Mouse (Mus musculus): ENCODE results near the gene Cyp8b1. TPM values are rescaled to one million over a fixed set of nuclear protein-coding genes. Genes with fewer than 3 reads are reported as not detected.
A peak's percentile ranks its signal among the peaks of the same experiment; 100 is the strongest.

The Cyp8b1 gene
- polyA plus RNA-seq, 1 experiment from 2014 or later: 0.10 TPM

DNA sequence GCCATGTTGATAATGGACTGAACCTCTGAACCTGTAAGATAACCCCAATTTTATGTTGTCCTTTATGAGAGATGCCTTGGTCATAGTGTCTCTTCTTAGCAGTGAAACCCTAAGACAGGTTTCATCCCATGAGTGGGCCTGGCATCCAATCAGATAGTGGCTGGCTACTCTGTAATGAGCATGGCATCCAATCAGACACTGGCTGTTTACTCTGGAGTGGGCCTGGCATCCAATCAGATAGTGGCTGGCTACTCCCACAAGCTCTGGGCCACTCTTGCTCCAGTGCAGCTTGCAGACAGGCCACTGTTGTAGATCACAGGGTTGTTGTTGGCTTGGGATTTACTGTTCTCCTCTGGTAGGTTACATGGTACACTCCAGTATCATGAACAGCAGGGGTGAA lies 42.5 kb downstream of the Cyp8b1 start:
- TF ChIP-seq EP300 (IDR thresholded peaks at IDR 0.05) (no peak), CTCF (IDR thresholded peaks at IDR 0.05) (no peak)
- H3K4me1 ChIP-seq (ENCODE audit: insufficient read depth, low read depth, low read length): no peaks in the 10 kb centered on the region; the same call in 1 of the 2 replicates
- H3K27ac ChIP-seq (ENCODE audit: low read length): no peak overlapping the region
- H3K9me3 ChIP-seq (ENCODE audit: low read length): no peaks in the 10 kb centered on the region
- H3K4me2 ChIP-seq (replicated peaks; ENCODE audit: low read depth, low read length): no peak overlapping the region
- no peak overlapping the region for H3K4me3 ChIP-seq (ENCODE audit: low read depth, low read length)
- no peak for DNase-seq (ENCODE audit: low spot score)
- H3K27me3 ChIP-seq (replicated peaks; ENCODE audit: insufficient read depth, low read length): no peaks in the 10 kb centered on the region
- H3K9ac ChIP-seq (replicated peaks; ENCODE audit: low read depth): no peak overlapping the region
- ATAC-seq: no peak
- no peaks in the 10 kb centered on the region for H3K36me3 ChIP-seq (ENCODE audit: insufficient read depth, low read length)

GRCm38 (mm10) chr9:121872062-121872683 lies 43.9 kb downstream of the Cyp8b1 start:
- Histone ChIP-seq H3K36me3 (ENCODE audit: insufficient read depth, low read length) (no peaks in the 10 kb centered on the region), H3K27ac (ENCODE audit: low read length) (no peak overlapping the region), H3K9ac (replicated peaks; ENCODE audit: low read depth) (no peak overlapping the region), H3K9me3 (ENCODE audit: low read length) (no peaks in the 10 kb centered on the region), H3K4me1 (ENCODE audit: insufficient read depth, low read depth, low read length) (no peaks in the 10 kb centered on the region; the same call in 1 of the 2 replicates), H3K4me2 (replicated peaks; ENCODE audit: low read depth, low read length) (no peak overlapping the region), H3K27me3 (replicated peaks; ENCODE audit: insufficient read depth, low read length) (no peaks in the 10 kb centered on the region), H3K4me3 (ENCODE audit: low read depth, low read length) (no peak overlapping the region)
- ATAC-seq: no peak
- TF ChIP-seq EP300 (IDR thresholded peaks at IDR 0.05) (no peak), CTCF (IDR thresholded peaks at IDR 0.05) (no peak)
- no peak for DNase-seq (ENCODE audit: low spot score)
- 83% methylated on average over 2 of the region's 2 CpGs for WGBS

DNA sequence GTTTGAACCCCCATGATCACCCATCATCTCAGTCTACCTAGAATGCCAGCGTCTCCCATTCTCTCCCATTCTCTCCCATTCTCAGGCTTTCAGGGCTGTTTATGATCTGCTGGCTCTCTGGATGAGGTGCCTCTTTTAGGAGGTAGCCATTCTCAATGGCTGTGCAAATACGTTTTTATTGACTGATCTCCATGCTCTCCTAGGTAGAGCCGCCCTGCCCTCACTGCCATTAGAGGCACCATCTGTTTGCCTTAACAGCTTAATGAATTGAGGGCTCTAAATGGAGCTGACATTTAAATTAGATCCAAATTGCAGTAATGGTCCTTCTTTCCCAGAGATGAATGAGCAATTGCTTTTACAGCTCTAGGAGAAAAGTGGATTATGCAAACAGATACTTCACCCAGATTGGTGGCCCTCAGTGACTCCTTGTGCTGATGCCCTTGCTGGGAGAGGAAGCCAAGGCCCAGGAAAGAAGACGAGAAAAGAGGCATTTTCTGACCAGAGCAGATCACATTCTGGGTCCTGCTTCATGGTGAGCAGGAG lies 46.1 kb downstream of the Cyp8b1 start:
- Histone ChIP-seq H3K4me2 (replicated peaks; ENCODE audit: low read depth, low read length) (no peak overlapping the region), H3K4me1 (ENCODE audit: insufficient read depth, low read depth, low read length) (no peaks in the 10 kb centered on the region; the same call in 1 of the 2 replicates), H3K9me3 (ENCODE audit: low read length) (no peaks in the 10 kb centered on the region), H3K27ac (ENCODE audit: low read length) (no peak overlapping the region), H3K9ac (replicated peaks; ENCODE audit: low read depth) (no peak overlapping the region), H3K4me3 (ENCODE audit: low read depth, low read length) (no peak overlapping the region), H3K36me3 (ENCODE audit: insufficient read depth, low read length) (no peaks in the 10 kb centered on the region), H3K27me3 (replicated peaks; ENCODE audit: insufficient read depth, low read length) (no peaks in the 10 kb centered on the region)
- WGBS: 62% methylated on average over 4 of the region's 4 CpGs
- ATAC-seq: no peak
- TF ChIP-seq CTCF (IDR thresholded peaks at IDR 0.05) (no peak), EP300 (IDR thresholded peaks at IDR 0.05) (no peak)
- no peak for DNase-seq (ENCODE audit: low spot score)

- no peak for TF ChIP-seq CTCF (IDR thresholded peaks at IDR 0.05)
- no peak for TF ChIP-seq EP300 (IDR thresholded peaks at IDR 0.05)
- WGBS: 81% methylated on average over 5 of the region's 5 CpGs
- ATAC-seq: no peak
Observed at GRCm38 (mm10) chr9:121869432-121869831, 46.7 kb downstream of the Cyp8b1 start.

GRCm38 (mm10) chr9:121868236-121868635 lies 47.9 kb downstream of the Cyp8b1 start:
- 54% methylated on average over 6 of the region's 6 CpGs for WGBS
- no peaks in the 10 kb centered on the region for H3K27me3 ChIP-seq (replicated peaks; ENCODE audit: insufficient read depth, low read length)
- DNase-seq (ENCODE audit: low spot score): peak; percentile 40
- no peaks in the 10 kb centered on the region for H3K9me3 ChIP-seq (ENCODE audit: low read length)
- H3K4me1 ChIP-seq (ENCODE audit: insufficient read depth, low read depth, low read length): no peaks in the 10 kb centered on the region; the same call in 1 of the 2 replicates
- H3K4me3 ChIP-seq (ENCODE audit: low read depth, low read length): no peak overlapping the region
- ATAC-seq: peak; percentile 50
- TF ChIP-seq EP300 (IDR thresholded peaks at IDR 0.05) (no peak), CTCF (IDR thresholded peaks at IDR 0.05) (no peak)
- no peaks in the 10 kb centered on the region for H3K36me3 ChIP-seq (ENCODE audit: insufficient read depth, low read length)
- peak overlapping the region; percentile 59 for H3K27ac ChIP-seq (ENCODE audit: low read length)
- no peak overlapping the region for H3K9ac ChIP-seq (replicated peaks; ENCODE audit: low read depth)
- no peak overlapping the region for H3K4me2 ChIP-seq (replicated peaks; ENCODE audit: low read depth, low read length)

More at GRCm38 (mm10) chr9:121869432-121869831, 46.7 kb downstream of the Cyp8b1 start:
- H3K36me3 ChIP-seq (ENCODE audit: insufficient read depth, low read length): no peaks in the 10 kb centered on the region
- H3K9me3 ChIP-seq (ENCODE audit: low read length): no peaks in the 10 kb centered on the region
- H3K4me3 ChIP-seq (ENCODE audit: low read depth, low read length): no peak overlapping the region
- no peaks in the 10 kb centered on the region; the same call in 1 of the 2 replicates for H3K4me1 ChIP-seq (ENCODE audit: insufficient read depth, low read depth, low read length)
- no peak overlapping the region for H3K4me2 ChIP-seq (replicated peaks; ENCODE audit: low read depth, low read length)
- no peak overlapping the region for H3K9ac ChIP-seq (replicated peaks; ENCODE audit: low read depth)
- no peak for DNase-seq (ENCODE audit: low spot score)
- no peaks in the 10 kb centered on the region for H3K27me3 ChIP-seq (replicated peaks; ENCODE audit: insufficient read depth, low read length)
- no peak overlapping the region for H3K27ac ChIP-seq (ENCODE audit: low read length)

- no peak overlapping the region for H3K4me3 ChIP-seq (ENCODE audit: low read depth, low read length)
- peak overlapping the region; percentile 62 for H3K27ac ChIP-seq (ENCODE audit: low read length)
- no peak overlapping the region for H3K9ac ChIP-seq (replicated peaks; ENCODE audit: low read depth)
- no peaks in the 10 kb centered on the region for H3K27me3 ChIP-seq (replicated peaks; ENCODE audit: insufficient read depth, low read length)
- H3K4me2 ChIP-seq (replicated peaks; ENCODE audit: low read depth, low read length): no peak overlapping the region
- DNase-seq (ENCODE audit: low spot score): peak; percentile 89
- no peaks in the 10 kb centered on the region for H3K9me3 ChIP-seq (ENCODE audit: low read length)
- ATAC-seq: peak; percentile 67
- H3K4me1 ChIP-seq (ENCODE audit: insufficient read depth, low read depth, low read length): no peaks in the 10 kb centered on the region; the same call in 1 of the 2 replicates
- WGBS: 47% methylated on average over 6 of the region's 6 CpGs
- no peaks in the 10 kb centered on the region for H3K36me3 ChIP-seq (ENCODE audit: insufficient read depth, low read length)
- peak; percentile 52; the same call in 1 of the 2 replicates for TF ChIP-seq EP300 (IDR thresholded peaks at IDR 0.05)
- TF ChIP-seq CTCF (IDR thresholded peaks at IDR 0.05): no peak
Observed at GRCm38 (mm10) chr9:121867632-121868031, 48.5 kb downstream of the Cyp8b1 start.

All from lung, postnatal 0 days (tissue).